Comparison of ENCODE assay signal across 9 mouse cellular contexts in genomic region chr6:115523201-115523600, GRCm38 (mm10). TPM values are rescaled to one million over a fixed set of nuclear protein-coding genes. Genes with fewer than 3 reads are reported as not detected.
DNase-seq lines count a peak whose midpoint lies in the region; ATAC-seq and TF ChIP-seq lines count a peak whose summit lies in the region.
"Had no signal": no experiment of that assay in that cellular context is flagged by ENCODE, and none has a peak within 500 bp of the region (broad histone marks: within the 10 kb centered on the region; RNA-seq: fewer than 3 reads in every experiment).

No protein-coding gene starts in this region.

- no peaks in the 10 kb centered on the region for H3K4me1 ChIP-seq in midbrain, postnatal 0 days (ENCODE audit: insufficient read depth, low read length)
- no peaks in the 10 kb centered on the region for H3K4me1 ChIP-seq in midbrain, embryonic 16.5 days (ENCODE audit: control insufficient read depth, insufficient read depth, low read length)
- H3K4me1 ChIP-seq in stomach, embryonic 15.5 days: peaks cover 10% of the 10 kb centered on the region
- H3K4me1 ChIP-seq in intestine, embryonic 15.5 days (replicated peaks): peaks cover 27% of the 10 kb centered on the region
- H3K4me1 ChIP-seq: hindbrain, embryonic 15.5 days had no signal

- no peak for ATAC-seq in midbrain, postnatal 0 days (ENCODE audit: low FRiP score)
- ATAC-seq in midbrain, embryonic 16.5 days: no peak
- no peak for ATAC-seq in stomach, embryonic 15.5 days (ENCODE audit: insufficient read depth, low FRiP score, low read depth)
- ATAC-seq in intestine, embryonic 15.5 days: no peak

- DNase-seq in adrenal gland, postnatal 14 days: peak; percentile 71
- no peak for DNase-seq in adrenal gland, adult 18-20 months (ENCODE audit: low spot score in 2 of 2)
- peak; percentile 61 for DNase-seq in midbrain, postnatal 0 days (ENCODE audit: low spot score)
- peak; percentile 59 to 61 for DNase-seq in heart, postnatal 10 days
- DNase-seq in urinary bladder, adult 18-20 months (ENCODE audit: low spot score in 2 of 2): no peak

- intact Hi-C loops in heart, postnatal 10 days (cut with DNase I): loop anchor here (5.0 kb wide), 1 partner anchor 291 kb away; no protein-coding TSS in a partner anchor

- no peaks in the 10 kb centered on the region for H3K27me3 ChIP-seq in midbrain, postnatal 0 days (ENCODE audit: insufficient read depth, low read length)
- no peaks in the 10 kb centered on the region for H3K27me3 ChIP-seq in midbrain, embryonic 16.5 days (ENCODE audit: control insufficient read depth, insufficient read depth, low read depth, low read length)
- H3K27me3 ChIP-seq in stomach, embryonic 15.5 days (replicated peaks): no peaks in the 10 kb centered on the region
- no peaks in the 10 kb centered on the region for H3K27me3 ChIP-seq in intestine, embryonic 15.5 days (replicated peaks)
- H3K27me3 ChIP-seq: hindbrain, embryonic 15.5 days had no signal

- H3K9ac ChIP-seq in midbrain, postnatal 0 days (replicated peaks; ENCODE audit: low read length, poor library complexity, severe bottlenecking): no peak overlapping the region
- H3K9ac ChIP-seq in midbrain, embryonic 16.5 days (ENCODE audit: low read depth, low read length): no peak overlapping the region
- H3K9ac ChIP-seq in stomach, embryonic 15.5 days: no peak overlapping the region
- H3K9ac ChIP-seq in intestine, embryonic 15.5 days: no peak overlapping the region
- H3K9ac ChIP-seq: hindbrain, embryonic 15.5 days had no signal

- H3K4me2 ChIP-seq in midbrain, postnatal 0 days (ENCODE audit: low read depth, low read length, poor library complexity, severe bottlenecking): no peak overlapping the region
- H3K4me2 ChIP-seq in midbrain, embryonic 16.5 days (ENCODE audit: low read length): no peak overlapping the region
- H3K4me2 ChIP-seq in stomach, embryonic 15.5 days: no peak overlapping the region
- no peak overlapping the region for H3K4me2 ChIP-seq in intestine, embryonic 15.5 days (replicated peaks)
- H3K4me2 ChIP-seq: hindbrain, embryonic 15.5 days had no signal

- no peaks in the 10 kb centered on the region for H3K9me3 ChIP-seq in midbrain, postnatal 0 days (ENCODE audit: low read length)
- H3K9me3 ChIP-seq in midbrain, embryonic 16.5 days (replicated peaks; ENCODE audit: control insufficient read depth, low read length, poor library complexity, severe bottlenecking): no peaks in the 10 kb centered on the region
- no peaks in the 10 kb centered on the region for H3K9me3 ChIP-seq in stomach, embryonic 15.5 days
- H3K9me3 ChIP-seq in intestine, embryonic 15.5 days: no peaks in the 10 kb centered on the region
- H3K9me3 ChIP-seq: hindbrain, embryonic 15.5 days had no signal

- H3K36me3 ChIP-seq in midbrain, postnatal 0 days (ENCODE audit: insufficient read depth, low read length): no peaks in the 10 kb centered on the region
- no peaks in the 10 kb centered on the region for H3K36me3 ChIP-seq in midbrain, embryonic 16.5 days (ENCODE audit: control insufficient read depth, insufficient read depth, low read length)
- H3K36me3 ChIP-seq in stomach, embryonic 15.5 days: no peaks in the 10 kb centered on the region
- H3K36me3 ChIP-seq in intestine, embryonic 15.5 days: no peaks in the 10 kb centered on the region
- H3K36me3 ChIP-seq: hindbrain, embryonic 15.5 days had no signal

- no peak overlapping the region for H3K4me3 ChIP-seq in midbrain, postnatal 0 days (ENCODE audit: low read depth, low read length)
- H3K4me3 ChIP-seq in midbrain, embryonic 16.5 days (ENCODE audit: low read depth, low read length): no peak overlapping the region
- H3K4me3 ChIP-seq in stomach, embryonic 15.5 days (replicated peaks): no peak overlapping the region
- no peak overlapping the region for H3K4me3 ChIP-seq in intestine, embryonic 15.5 days (replicated peaks)
- H3K4me3 ChIP-seq: hindbrain, embryonic 15.5 days had no signal

- no peak for TF ChIP-seq CTCF in midbrain, postnatal 0 days (IDR thresholded peaks at IDR 0.05)

- no peak overlapping the region for H3K27ac ChIP-seq in midbrain, postnatal 0 days (ENCODE audit: low read depth, low read length)
- H3K27ac ChIP-seq in midbrain, embryonic 16.5 days (ENCODE audit: low read length): no peak overlapping the region
- H3K27ac ChIP-seq in stomach, embryonic 15.5 days: peak overlapping the region; percentile 35; the same call in 1 of the 2 replicates
- H3K27ac ChIP-seq in intestine, embryonic 15.5 days: no peak overlapping the region
- H3K27ac ChIP-seq: hindbrain, embryonic 15.5 days had no signal

- 63% methylated on average over 9 of the region's 9 CpGs for WGBS in midbrain, postnatal 0 days
- WGBS in midbrain, embryonic 16.5 days: 75% methylated on average over 9 of the region's 9 CpGs
- WGBS in stomach, embryonic 15.5 days: 67% methylated on average over 9 of the region's 9 CpGs
- WGBS in intestine, embryonic 15.5 days: 60% methylated on average over 9 of the region's 9 CpGs

RNA-seq across cellular contexts. Expression of gene Tsen2, which starts 21.3 kb away (rescaled TPM):
- 10.6 and 12.4 TPM in 2 replicates for total RNA-seq in adrenal gland, postnatal 14 days (2021)
- total RNA-seq in adrenal gland, adult 18-20 months (2021): 1 to 10 TPM; 6.8 to 8.7 TPM
- total RNA-seq in midbrain, postnatal 0 days (2014; rRNA removed): 15.0 and 22.9 TPM in 2 replicates
- polyA plus RNA-seq in midbrain, postnatal 0 days (2015; fragmentation: Nextera tagmentation; extraction: Ambion mirVana): 24.1 and 29.0 TPM in 2 replicates
- 34.2 and 36.5 TPM in 2 replicates for polyA plus RNA-seq in midbrain, embryonic 16.5 days (2015; fragmentation: Nextera tagmentation; extraction: Ambion mirVana)
- 10 to 100 TPM in 1 of 2 experiments, 1 to 10 TPM in 1; 8.2 to 11.5 TPM for total RNA-seq in heart, postnatal 10 days (2021)
- polyA plus RNA-seq in stomach, embryonic 15.5 days (2015; fragmentation: Nextera tagmentation; extraction: Ambion mirVana): 26.6 and 27.2 TPM in 2 replicates
- polyA plus RNA-seq in intestine, embryonic 15.5 days (2015; fragmentation: Nextera tagmentation; extraction: Ambion mirVana): 26.9 and 27.4 TPM in 2 replicates

Comparison
In these comparisons a context has a peak if more than half of its experiments do, and no peak if none do; other contexts are left out.
1. DNase-seq: peak in adrenal gland, postnatal 14 days (single experiment), midbrain, postnatal 0 days (single experiment) and heart, postnatal 10 days (2 of 2); none in adrenal gland, adult 18-20 months (0 of 2) and urinary bladder, adult 18-20 months (0 of 2).